Mouse (Mus musculus): ENCODE data around the gene Hbq1b. TPM values are rescaled to one million over a fixed set of nuclear protein-coding genes. Genes with fewer than 3 reads are reported as not detected.
A peak's percentile ranks its signal among the peaks of the same experiment; 100 is the strongest.
"Not testable (repeated sequence)": the region's sequence is repeated elsewhere in the genome, so short reads cannot be mapped to it uniquely, and the experiment has no call there.

The Hbq1b gene
- polyA plus RNA-seq, 1 experiment from 2014 or later, result 0.95 TPM

- H3K4me3 ChIP-seq; H3K27ac ChIP-seq (replicated peaks); H3K9ac ChIP-seq; H3K27me3 ChIP-seq; ATAC-seq (ENCODE audit: low FRiP score, low read depth); H3K4me2 ChIP-seq; H3K36me3 ChIP-seq; H3K9me3 ChIP-seq; H3K4me1 ChIP-seq (replicated peaks): not testable (repeated sequence)
- WGBS, result 85% methylated on average over 4 of the region's 4 CpGs
Measured at GRCm38 (mm10) chr11:32292819-32293218, 6.1 kb downstream of the Hbq1b start.

GRCm38 (mm10) chr11:32293479-32293878 is 6.7 kb downstream of the Hbq1b start:
- not testable (repeated sequence) for ATAC-seq (ENCODE audit: low FRiP score, low read depth); H3K27me3 ChIP-seq; H3K4me2 ChIP-seq; H3K4me3 ChIP-seq; H3K36me3 ChIP-seq; H3K27ac ChIP-seq (replicated peaks); H3K4me1 ChIP-seq (replicated peaks); H3K9me3 ChIP-seq; H3K9ac ChIP-seq
- 70% methylated on average over 3 of the region's 3 CpGs for WGBS

- not testable (repeated sequence) for H3K27ac ChIP-seq (replicated peaks); H3K9ac ChIP-seq; ATAC-seq (ENCODE audit: low FRiP score, low read depth); H3K27me3 ChIP-seq; H3K9me3 ChIP-seq; H3K36me3 ChIP-seq; H3K4me1 ChIP-seq (replicated peaks); H3K4me3 ChIP-seq; H3K4me2 ChIP-seq
- WGBS, result no CpG with 5 or more reads among the region's 4 CpGs
Measured at GRCm38 (mm10) chr11:32296203-32296602, 9.4 kb downstream of the Hbq1b start, which contains the start of gene Hba-a2. Gene Hba-a2, plus strand, starts transcription at chr11:32296489.

- H3K4me3 ChIP-seq; H3K4me1 ChIP-seq (replicated peaks); H3K27ac ChIP-seq (replicated peaks); ATAC-seq (ENCODE audit: low FRiP score, low read depth); H3K27me3 ChIP-seq; H3K9ac ChIP-seq; H3K9me3 ChIP-seq; H3K36me3 ChIP-seq; H3K4me2 ChIP-seq: not testable (repeated sequence)
- 52% methylated on average over 2 of the region's 2 CpGs for WGBS
Measured at GRCm38 (mm10) chr11:32297417-32297816, 10.7 kb downstream of the Hbq1b start.

- Histone ChIP-seq H3K4me2 (no peak overlapping the region), H3K27ac (replicated peaks) (no peak overlapping the region), H3K36me3 (no peaks in the 10 kb centered on the region), H3K9me3 (no peaks in the 10 kb centered on the region), H3K4me3 (no peak overlapping the region), H3K4me1 (replicated peaks) (no peaks in the 10 kb centered on the region), H3K9ac (no peak overlapping the region), H3K27me3 (no peaks in the 10 kb centered on the region)
- 86% methylated on average over 1 of the region's 1 CpGs for WGBS
- ATAC-seq (ENCODE audit: low FRiP score, low read depth), result no peak
Measured at GRCm38 (mm10) chr11:32297866-32298531, 11.2 kb downstream of the Hbq1b start.

- Histone ChIP-seq H3K4me2 (no peak overlapping the region), H3K9me3 (no peaks in the 10 kb centered on the region), H3K4me1 (replicated peaks) (no peaks in the 10 kb centered on the region), H3K27me3 (no peaks in the 10 kb centered on the region), H3K27ac (replicated peaks) (no peak overlapping the region), H3K4me3 (no peak overlapping the region), H3K36me3 (no peaks in the 10 kb centered on the region), H3K9ac (no peak overlapping the region)
- WGBS, result 96% methylated on average over 2 of the region's 2 CpGs
- no peak for ATAC-seq (ENCODE audit: low FRiP score, low read depth)
Measured at GRCm38 (mm10) chr11:32298532-32298918, 11.8 kb downstream of the Hbq1b start.

- not testable (repeated sequence) for H3K9ac ChIP-seq; H3K27me3 ChIP-seq; H3K4me1 ChIP-seq (replicated peaks); H3K9me3 ChIP-seq; H3K36me3 ChIP-seq; H3K27ac ChIP-seq (replicated peaks)
- peak within 1 kb of the TSS; percentile 47 for H3K4me2 ChIP-seq
- ATAC-seq (ENCODE audit: low FRiP score, low read depth), result peak; percentile 35; the same call in 1 of the 2 replicates
- WGBS, result 11% methylated on average over 16 of the region's 16 CpGs
- peak within 1 kb of the TSS; percentile 26 for H3K4me3 ChIP-seq
Measured at GRCm38 (mm10) chr11:32299865-32300264, 13.1 kb downstream of the Hbq1b start, which contains the start of gene Hbq1a. Gene Hbq1a, plus strand, starts transcription at chr11:32300069.

GRCm38 (mm10) chr11:32300279-32301267 is 13.8 kb downstream of the Hbq1b start:
- H3K9me3 ChIP-seq, result no peaks in the 10 kb centered on the region
- no peak overlapping the region for H3K27ac ChIP-seq (replicated peaks)
- ATAC-seq (ENCODE audit: low FRiP score, low read depth), result peak; percentile 20; the same call in 1 of the 2 replicates
- peak overlapping the region; percentile 26 for H3K4me3 ChIP-seq
- peak overlapping the region; percentile 47 for H3K4me2 ChIP-seq
- WGBS, result 53% methylated on average over 16 of the region's 17 CpGs
- no peak overlapping the region for H3K9ac ChIP-seq
- H3K4me1 ChIP-seq (replicated peaks), result no peaks in the 10 kb centered on the region
- H3K27me3 ChIP-seq, result no peaks in the 10 kb centered on the region
- no peaks in the 10 kb centered on the region for H3K36me3 ChIP-seq

- no peak overlapping the region for H3K9ac ChIP-seq
- H3K9me3 ChIP-seq, result no peaks in the 10 kb centered on the region
- H3K36me3 ChIP-seq, result no peaks in the 10 kb centered on the region
- H3K27me3 ChIP-seq, result no peaks in the 10 kb centered on the region
- 85% methylated on average over 1 of the region's 1 CpGs for WGBS
- H3K4me3 ChIP-seq, result no peak overlapping the region
- H3K4me1 ChIP-seq (replicated peaks), result no peaks in the 10 kb centered on the region
- no peak for ATAC-seq (ENCODE audit: low FRiP score, low read depth)
- H3K27ac ChIP-seq (replicated peaks), result no peak overlapping the region
- H3K4me2 ChIP-seq, result no peak overlapping the region
Measured at GRCm38 (mm10) chr11:32301506-32301905, 14.7 kb downstream of the Hbq1b start.

- no peaks in the 10 kb centered on the region for H3K27me3 ChIP-seq
- H3K4me1 ChIP-seq (replicated peaks), result no peaks in the 10 kb centered on the region
- 41% methylated on average over 2 of the region's 2 CpGs for WGBS
- H3K9me3 ChIP-seq, result no peaks in the 10 kb centered on the region
- no peak overlapping the region for H3K4me3 ChIP-seq
- H3K4me2 ChIP-seq, result no peak overlapping the region
- no peak overlapping the region for H3K9ac ChIP-seq
- no peaks in the 10 kb centered on the region for H3K36me3 ChIP-seq
- H3K27ac ChIP-seq (replicated peaks), result peak overlapping the region; percentile 39; the same call in 1 of the 2 replicates
- peak; percentile 64; the same call in 1 of the 2 replicates for ATAC-seq (ENCODE audit: low FRiP score, low read depth)
Measured at GRCm38 (mm10) chr11:32302824-32303419, 16.2 kb downstream of the Hbq1b start.

GRCm38 (mm10) chr11:32303455-32303854 is 16.7 kb downstream of the Hbq1b start:
- Histone ChIP-seq H3K27ac (replicated peaks) (0 out of 2 replicates have a peak overlapping the region, but pooled peaks have one; percentile 39), H3K27me3 (no peaks in the 10 kb centered on the region), H3K9ac (no peak overlapping the region), H3K36me3 (no peaks in the 10 kb centered on the region), H3K9me3 (no peaks in the 10 kb centered on the region), H3K4me1 (replicated peaks) (no peaks in the 10 kb centered on the region), H3K4me3 (no peak overlapping the region), H3K4me2 (no peak overlapping the region)
- whole genome bisulfite sequencing, result 91% methylated on average over 1 of the region's 1 CpGs
- no peak for ATAC-seq (ENCODE audit: low FRiP score, low read depth)

GRCm38 (mm10) chr11:32307006-32307405 is 20.2 kb downstream of the Hbq1b start:
- no peaks in the 10 kb centered on the region for H3K4me1 ChIP-seq (replicated peaks)
- no peak overlapping the region for H3K9ac ChIP-seq
- no peaks in the 10 kb centered on the region for H3K36me3 ChIP-seq
- no peak for ATAC-seq (ENCODE audit: low FRiP score, low read depth)
- H3K27me3 ChIP-seq, result no peaks in the 10 kb centered on the region
- H3K9me3 ChIP-seq, result no peaks in the 10 kb centered on the region
- H3K27ac ChIP-seq (replicated peaks), result no peak overlapping the region
- WGBS, result 79% methylated on average over 1 of the region's 1 CpGs
- H3K4me2 ChIP-seq, result no peak overlapping the region
- H3K4me3 ChIP-seq, result no peak overlapping the region
